Mouse (Mus musculus) embryonic facial prominence, embryonic 13.5 days (tissue): ENCODE measurements around the gene Svbp. TPM values are rescaled to one million over a fixed set of nuclear protein-coding genes. Genes with fewer than 3 reads are reported as not detected.

Experiments used
- ATAC-seq: fragments of 200-750 bp; cut with Nextera tagmentation; 2 replicates; pipeline ENCODE4 v1.8.0; 2017; ENCODE audit warnings: low read depth; ENCODE audit not compliant: insufficient number of reproducible peaks, insufficient read depth, low FRiP score, low TSS enrichment
- H3K27ac ChIP-seq: fragments of 300-500 bp; sonication (generic); 2 replicates; pipeline ENCODE4 v1.5.1; 2015; ENCODE audit warnings: moderate library complexity, mild to moderate bottlenecking, inconsistent platforms
- H3K27me3 ChIP-seq: fragments of 300-500 bp; sonication (generic); 2 replicates; pipeline ENCODE4 v1.6.1; 2015; ENCODE audit warnings: mild to moderate bottlenecking, inconsistent platforms
- H3K36me3 ChIP-seq: fragments of 300-500 bp; sonication (generic); 2 replicates; pipeline ENCODE4 v1.6.1; 2015; ENCODE audit warnings: mild to moderate bottlenecking, inconsistent platforms
- H3K4me1 ChIP-seq: fragments of 300-500 bp; sonication (generic); 2 replicates; pipeline ENCODE4 v1.6.1; 2015; ENCODE audit warnings: inconsistent platforms
- H3K4me2 ChIP-seq: fragments of 300-500 bp; sonication (generic); 2 replicates; pipeline ENCODE4 v1.6.1; 2015; ENCODE audit warnings: moderate library complexity, mild to moderate bottlenecking, inconsistent platforms
- H3K4me3 ChIP-seq: fragments of 300-500 bp; sonication (generic); 2 replicates; pipeline ENCODE4 v1.5.1; 2015; ENCODE audit warnings: mild to moderate bottlenecking, inconsistent platforms
- H3K9ac ChIP-seq: fragments of 300-500 bp; sonication (generic); 2 replicates; pipeline ENCODE4 v1.6.1; 2015; ENCODE audit warnings: mild to moderate bottlenecking, inconsistent platforms
- H3K9me3 ChIP-seq: fragments of 300-500 bp; sonication (generic); 2 replicates; pipeline ENCODE4 v1.6.1; 2016; ENCODE audit warnings: inconsistent platforms
- WGBS: fragments of 180-500 bp; shearing (Covaris S2); methylation state at CpG from one replicate; pipeline ENCODE4 v1.1.7; 2015; ENCODE audit warnings: mixed read lengths; 5-methylcytosine and 5-hydroxymethylcytosine counted together
- polyA plus RNA-seq: library from polyadenylated mRNA; unstranded; fragments of >200 nt; fragmentation: Nextera tagmentation; extraction: Ambion mirVana; gene quantifications from 2 replicates; pipeline ENCODE4 v1.2.1, GENCODE M21; 2015

Gene Svbp
- polyA plus RNA-seq, 1 experiment from 2014 or later = 212 TPM

DNA sequence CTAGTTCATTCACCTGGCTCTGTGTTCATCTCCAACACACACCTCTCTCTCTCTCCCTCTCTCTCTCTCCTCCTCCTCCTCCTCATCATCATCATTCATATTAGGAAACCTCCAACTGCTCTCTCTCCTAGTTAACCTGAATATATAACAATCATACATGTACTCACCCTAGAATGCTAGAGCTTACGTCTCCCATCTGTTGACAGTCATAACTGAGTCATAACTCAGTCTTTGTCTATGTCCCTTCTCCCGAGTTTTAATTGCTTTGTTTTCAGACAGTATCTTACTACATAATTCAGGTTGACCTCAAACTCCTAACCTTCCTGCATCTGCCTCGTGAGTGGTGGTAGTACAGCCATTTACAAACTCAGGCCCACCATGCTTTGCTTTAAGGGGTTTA lies 3.8 kb upstream of the Svbp start:
- H3K9me3 ChIP-seq = no peaks in the 10 kb centered on the region
- 0 out of 2 replicates have a peak, but pooled peaks cover 7% of the 10 kb centered on the region for H3K27me3 ChIP-seq
- peaks cover 3% of the 10 kb centered on the region for H3K4me1 ChIP-seq
- no peak overlapping the region for H3K9ac ChIP-seq
- H3K27ac ChIP-seq = no peak overlapping the region
- H3K4me3 ChIP-seq = no peak overlapping the region
- H3K36me3 ChIP-seq = no peaks in the 10 kb centered on the region
- H3K4me2 ChIP-seq = no peak overlapping the region
- WGBS = 68% methylated on average over 3 of the region's 3 CpGs
- no peak for ATAC-seq

DNA sequence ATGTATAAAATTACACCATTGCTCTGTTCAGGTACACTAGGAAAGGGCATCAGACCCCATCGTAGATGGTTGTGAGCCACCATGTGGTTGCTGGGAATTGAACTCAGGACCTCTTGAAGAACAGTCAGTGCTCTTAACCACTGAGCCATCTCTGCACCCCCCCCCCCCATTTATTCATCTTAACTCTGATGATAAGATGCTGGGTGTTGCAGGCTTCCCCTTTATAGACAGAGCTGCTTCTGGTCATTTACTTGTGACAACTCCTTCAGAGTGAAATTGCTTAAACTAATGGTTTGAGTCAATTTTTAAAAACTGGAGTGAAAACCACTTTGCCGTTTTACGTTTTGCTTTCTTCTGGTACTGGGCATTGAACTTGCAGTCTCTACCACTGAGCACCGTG lies 2.3 kb upstream of the Svbp start:
- H3K36me3 ChIP-seq = peaks cover 4% of the 10 kb centered on the region
- no peak overlapping the region for H3K4me3 ChIP-seq
- 90% methylated on average over 4 of the region's 4 CpGs for WGBS
- H3K27me3 ChIP-seq = 0 out of 2 replicates have a peak, but pooled peaks cover 7% of the 10 kb centered on the region
- H3K4me2 ChIP-seq = no peak overlapping the region
- ATAC-seq = no peak
- H3K27ac ChIP-seq = no peak overlapping the region
- no peak overlapping the region for H3K9ac ChIP-seq
- no peaks in the 10 kb centered on the region for H3K9me3 ChIP-seq
- peaks cover 16% of the 10 kb centered on the region for H3K4me1 ChIP-seq

DNA sequence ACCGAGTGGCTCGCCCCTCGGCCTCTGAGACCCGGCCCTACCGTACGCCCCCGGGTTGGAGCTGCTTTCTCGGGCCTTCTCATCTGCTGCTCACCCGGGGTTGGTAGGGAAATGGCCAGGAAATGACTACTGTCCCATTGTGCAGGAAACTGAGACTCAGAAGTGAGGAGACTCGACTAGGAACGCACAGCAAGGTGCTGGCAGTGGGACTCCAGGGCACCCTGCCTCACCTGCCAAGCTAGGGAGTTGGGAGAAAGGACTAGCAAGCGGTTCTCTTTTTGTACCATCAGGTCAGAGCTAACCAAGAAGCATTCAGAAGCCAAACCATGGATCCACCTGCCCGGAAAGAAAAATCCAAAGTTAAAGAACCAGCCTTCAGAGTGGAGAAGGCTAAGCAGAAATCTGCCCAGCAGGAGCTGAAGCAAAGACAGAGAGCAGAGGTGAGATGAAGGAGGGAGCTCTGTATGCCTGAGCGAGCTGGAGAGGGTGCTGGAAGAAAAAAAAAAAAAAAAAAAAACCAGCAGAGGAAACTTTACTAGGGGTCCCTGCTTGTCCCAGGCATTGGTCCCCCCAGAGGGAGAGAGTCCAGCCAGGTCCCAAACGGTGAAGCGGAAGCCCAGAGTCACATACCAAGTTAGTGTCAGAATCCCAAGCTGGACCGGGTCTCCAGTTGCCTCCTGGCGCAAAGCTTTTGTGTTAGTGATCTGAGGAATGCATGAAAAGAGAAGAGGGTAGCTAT lies 645 bp downstream of the Svbp start:
- H3K9ac ChIP-seq = peak overlapping the region; percentile 91
- H3K4me2 ChIP-seq = peak overlapping the region; percentile 64
- WGBS = 5% methylated on average over 18 of the region's 18 CpGs
- H3K4me1 ChIP-seq = peaks cover 20% of the 10 kb centered on the region
- peak overlapping the region; percentile 79 for H3K4me3 ChIP-seq
- ATAC-seq = no peak
- no peaks in the 10 kb centered on the region for H3K9me3 ChIP-seq
- peaks cover 23% of the 10 kb centered on the region for H3K36me3 ChIP-seq
- H3K27me3 ChIP-seq = no peaks in the 10 kb centered on the region
- H3K27ac ChIP-seq = peak overlapping the region; percentile 91

DNA sequence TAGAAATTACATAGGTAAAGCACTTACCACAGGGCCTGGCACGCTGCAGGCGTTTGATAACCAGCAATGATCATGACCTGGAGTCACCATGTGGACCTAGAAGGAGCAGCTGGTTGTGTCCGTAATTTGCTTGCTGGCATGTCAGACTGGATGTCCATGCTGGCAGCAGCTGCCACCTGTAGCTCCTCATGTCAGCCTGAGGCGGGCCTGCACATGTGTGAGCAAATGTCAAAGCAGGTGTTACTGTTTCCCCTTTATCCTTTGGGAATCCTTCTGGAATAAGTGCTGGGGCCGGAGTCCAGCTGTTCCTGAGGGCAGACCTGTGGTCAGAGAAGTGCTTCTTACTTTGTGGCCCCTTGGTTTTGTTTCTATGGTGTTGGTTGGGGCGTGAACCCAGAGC lies 3.0 kb downstream of the Svbp start:
- Histone ChIP-seq H3K4me1 (peaks cover 20% of the 10 kb centered on the region), H3K4me3 (no peak overlapping the region), H3K9ac (no peak overlapping the region), H3K9me3 (no peaks in the 10 kb centered on the region), H3K27me3 (no peaks in the 10 kb centered on the region), H3K4me2 (no peak overlapping the region), H3K36me3 (peaks cover 37% of the 10 kb centered on the region), H3K27ac (no peak overlapping the region)
- ATAC-seq = no peak
- 87% methylated on average over 6 of the region's 6 CpGs for WGBS

DNA sequence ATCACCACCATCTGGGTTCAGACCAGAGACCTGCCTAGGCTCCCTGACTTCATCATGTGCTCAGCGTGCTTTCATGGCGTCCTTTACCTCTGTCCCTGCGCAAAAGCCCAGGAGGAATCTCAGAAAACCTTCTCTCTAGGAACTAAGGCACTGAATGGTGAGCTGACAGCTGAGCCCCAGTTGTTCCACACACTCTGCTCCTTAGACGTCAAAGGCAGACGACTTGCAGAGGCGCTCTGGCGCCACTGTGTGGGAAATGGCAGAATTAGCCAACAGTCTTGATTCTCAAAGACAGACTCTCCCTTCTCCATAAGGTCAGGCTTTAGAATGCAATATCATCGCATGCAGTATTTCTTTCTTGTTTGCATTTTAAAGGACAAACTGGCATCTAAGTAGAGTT lies 9.6 kb downstream of the Svbp start:
- H3K9me3 ChIP-seq = no peaks in the 10 kb centered on the region
- no peak overlapping the region for H3K4me3 ChIP-seq
- peaks cover 20% of the 10 kb centered on the region for H3K36me3 ChIP-seq
- 12% methylated on average over 8 of the region's 8 CpGs for WGBS
- H3K27ac ChIP-seq = no peak overlapping the region
- H3K4me2 ChIP-seq = no peak overlapping the region
- ATAC-seq = no peak
- no peaks in the 10 kb centered on the region for H3K27me3 ChIP-seq
- H3K9ac ChIP-seq = no peak overlapping the region
- H3K4me1 ChIP-seq = no peaks in the 10 kb centered on the region

DNA sequence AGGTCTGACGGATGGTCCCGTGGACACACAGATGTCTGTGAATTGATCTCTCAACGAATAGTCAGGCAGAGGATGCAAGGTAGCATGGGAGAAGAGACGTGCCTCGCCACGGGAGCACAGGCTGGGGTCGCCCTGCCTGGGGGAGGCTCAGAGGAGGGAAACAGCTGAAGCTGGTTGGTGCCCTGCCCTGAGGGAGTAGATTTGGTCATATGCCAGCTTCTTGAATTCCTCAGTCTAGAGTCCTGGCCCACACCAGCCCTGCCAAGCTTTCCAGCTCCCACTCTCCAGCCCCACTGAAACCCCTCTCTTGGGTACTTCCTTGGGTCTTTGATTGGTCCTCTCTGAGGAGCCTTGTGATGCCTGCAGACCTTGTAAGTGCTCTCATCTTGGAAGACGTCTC lies 21.6 kb downstream of the Svbp start:
- H3K4me2 ChIP-seq = no peak overlapping the region
- ATAC-seq = no peak
- H3K27ac ChIP-seq = no peak overlapping the region
- no peaks in the 10 kb centered on the region for H3K27me3 ChIP-seq
- WGBS = 75% methylated on average over 8 of the region's 8 CpGs
- H3K9ac ChIP-seq = no peak overlapping the region
- H3K4me1 ChIP-seq = peaks cover 8% of the 10 kb centered on the region
- no peaks in the 10 kb centered on the region for H3K9me3 ChIP-seq
- no peak overlapping the region for H3K4me3 ChIP-seq
- H3K36me3 ChIP-seq = no peaks in the 10 kb centered on the region

DNA sequence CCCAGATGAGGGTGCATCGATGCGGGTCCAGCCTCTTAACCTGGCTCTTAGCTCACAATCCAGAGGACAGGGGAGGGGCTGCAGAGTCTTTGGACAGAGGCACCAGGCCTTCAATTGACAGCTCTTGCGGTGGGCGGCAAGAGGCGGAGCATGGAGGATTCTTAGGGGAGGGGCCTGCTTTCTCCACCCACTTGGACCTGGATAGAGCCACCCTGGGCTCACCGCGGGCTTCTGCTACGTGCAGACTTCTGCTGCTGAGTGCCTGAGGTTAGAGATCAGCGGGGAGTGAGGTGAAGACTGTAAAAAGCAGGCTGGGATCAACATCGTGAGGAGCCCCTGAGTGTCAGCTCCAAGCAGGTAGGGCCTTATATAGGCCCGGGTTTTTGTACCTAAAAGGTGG lies 23.1 kb downstream of the Svbp start, which contains the start of gene Tmem269:
Gene Tmem269, minus strand, starts transcription at position 49 of the 400 bp plus-strand sequence.
- Histone ChIP-seq H3K27ac (no peak within 1 kb of the TSS), H3K9me3 (no peaks in the 10 kb centered on the region), H3K4me1 (peaks cover 8% of the 10 kb centered on the region), H3K4me3 (no peak within 1 kb of the TSS), H3K27me3 (no peaks in the 10 kb centered on the region), H3K36me3 (peaks cover 9% of the 10 kb centered on the region), H3K9ac (no peak within 1 kb of the TSS), H3K4me2 (no peak within 1 kb of the TSS)
- WGBS = 14% methylated on average over 11 of the region's 11 CpGs
- ATAC-seq = no peak

DNA sequence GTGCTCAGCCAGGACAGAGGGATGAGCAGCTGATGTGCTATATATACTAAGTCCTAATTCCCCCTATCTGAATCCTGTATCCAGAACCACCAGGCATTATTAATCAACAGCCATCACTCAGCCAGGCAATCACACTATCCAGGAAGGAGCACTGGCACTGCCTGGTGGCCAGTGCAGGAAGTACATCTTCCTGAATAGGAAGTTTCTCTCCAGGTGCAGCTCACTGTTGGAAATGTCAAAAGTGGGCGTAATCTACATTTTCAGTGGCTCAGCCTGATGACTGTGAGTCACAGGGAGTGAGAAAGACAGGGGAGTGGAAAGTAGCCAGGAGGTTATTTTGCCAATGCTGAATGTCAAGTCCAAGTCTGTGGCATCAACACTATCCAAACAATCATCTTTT lies 28.6 kb downstream of the Svbp start:
- ATAC-seq = no peak
- 89% methylated on average over 1 of the region's 1 CpGs for WGBS

DNA sequence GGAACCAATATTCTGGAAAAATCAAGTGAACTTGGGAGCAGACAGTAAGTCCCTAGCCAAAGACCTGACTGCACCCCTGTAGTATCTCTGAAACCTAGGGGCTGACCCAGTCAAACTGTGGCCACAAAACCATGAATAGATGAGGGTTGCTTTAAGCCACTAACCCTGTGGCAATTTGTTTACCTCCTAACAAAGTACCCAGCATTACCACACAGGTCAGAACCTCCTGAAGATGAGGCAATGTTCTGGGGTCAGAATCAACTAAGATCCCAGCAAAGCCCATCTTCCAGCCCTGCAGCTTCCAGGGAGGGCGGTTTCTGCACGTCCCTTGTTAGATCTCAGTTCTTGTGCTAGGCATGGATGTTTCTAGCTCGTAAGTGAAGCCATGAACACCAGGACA lies 29.4 kb downstream of the Svbp start:
- H3K9ac ChIP-seq = no peak overlapping the region
- ATAC-seq = no peak
- peaks cover 63% of the 10 kb centered on the region for H3K36me3 ChIP-seq
- H3K27me3 ChIP-seq = no peaks in the 10 kb centered on the region
- no peak overlapping the region for H3K27ac ChIP-seq
- H3K9me3 ChIP-seq = no peaks in the 10 kb centered on the region
- H3K4me3 ChIP-seq = no peak overlapping the region
- no peak overlapping the region for H3K4me2 ChIP-seq
- H3K4me1 ChIP-seq = no peaks in the 10 kb centered on the region
- WGBS = 87% methylated on average over 3 of the region's 3 CpGs

More for the DNA sequence above, 28.6 kb downstream of the Svbp start:
- H3K4me3 ChIP-seq = no peak overlapping the region
- H3K4me2 ChIP-seq = no peak overlapping the region
- H3K36me3 ChIP-seq = peaks cover 61% of the 10 kb centered on the region
- H3K27ac ChIP-seq = no peak overlapping the region
- no peaks in the 10 kb centered on the region for H3K4me1 ChIP-seq
- no peaks in the 10 kb centered on the region for H3K9me3 ChIP-seq
- H3K9ac ChIP-seq = no peak overlapping the region
- H3K27me3 ChIP-seq = no peaks in the 10 kb centered on the region

DNA sequence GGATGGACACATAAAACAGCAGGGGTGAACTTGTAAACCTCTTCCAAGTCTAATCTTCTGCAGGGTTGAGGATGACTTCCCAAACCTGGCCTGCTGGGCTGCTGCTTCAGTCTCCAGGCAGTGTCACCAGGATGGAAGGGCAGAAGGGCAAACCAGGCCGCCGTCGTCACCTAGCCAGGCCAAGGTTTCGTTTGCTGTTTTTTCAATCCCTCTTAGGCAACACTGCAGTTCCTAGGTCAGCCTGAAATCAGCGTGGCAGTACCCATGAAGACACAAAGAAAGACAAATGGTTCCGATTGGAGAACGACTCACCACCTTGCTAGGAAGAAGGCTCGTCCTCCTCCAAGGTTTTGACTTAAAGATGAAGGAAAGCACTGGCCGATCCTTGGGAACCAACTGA lies 30.6 kb downstream of the Svbp start:
- peaks cover 69% of the 10 kb centered on the region for H3K36me3 ChIP-seq
- no peak overlapping the region for H3K4me3 ChIP-seq
- H3K27ac ChIP-seq = no peak overlapping the region
- H3K27me3 ChIP-seq = no peaks in the 10 kb centered on the region
- no peaks in the 10 kb centered on the region for H3K4me1 ChIP-seq
- H3K9me3 ChIP-seq = no peaks in the 10 kb centered on the region
- no peak for ATAC-seq
- H3K9ac ChIP-seq = no peak overlapping the region
- H3K4me2 ChIP-seq = no peak overlapping the region
- WGBS = 91% methylated on average over 9 of the region's 9 CpGs

DNA sequence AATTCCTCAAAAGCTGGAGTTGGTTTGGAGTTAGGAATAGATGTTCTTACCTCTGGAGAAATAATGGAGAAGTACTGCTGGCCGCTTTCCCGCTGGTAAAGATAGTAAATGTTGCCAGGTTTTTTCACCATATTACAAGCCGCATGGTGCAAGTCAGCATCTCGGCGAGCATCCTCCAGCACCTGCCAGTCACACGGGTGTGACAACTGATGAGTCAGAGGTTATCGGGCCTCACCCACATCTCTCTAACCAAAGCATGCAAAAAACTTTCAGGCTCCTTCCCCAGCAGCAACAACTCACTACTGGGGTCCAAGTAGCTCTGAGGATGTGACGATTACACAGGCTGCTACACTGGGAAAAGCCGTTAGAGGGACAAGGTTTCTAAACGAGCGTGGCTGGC lies 31.6 kb downstream of the Svbp start:
- Histone ChIP-seq H3K36me3 (peaks cover 69% of the 10 kb centered on the region), H3K4me3 (no peak overlapping the region)

DNA sequence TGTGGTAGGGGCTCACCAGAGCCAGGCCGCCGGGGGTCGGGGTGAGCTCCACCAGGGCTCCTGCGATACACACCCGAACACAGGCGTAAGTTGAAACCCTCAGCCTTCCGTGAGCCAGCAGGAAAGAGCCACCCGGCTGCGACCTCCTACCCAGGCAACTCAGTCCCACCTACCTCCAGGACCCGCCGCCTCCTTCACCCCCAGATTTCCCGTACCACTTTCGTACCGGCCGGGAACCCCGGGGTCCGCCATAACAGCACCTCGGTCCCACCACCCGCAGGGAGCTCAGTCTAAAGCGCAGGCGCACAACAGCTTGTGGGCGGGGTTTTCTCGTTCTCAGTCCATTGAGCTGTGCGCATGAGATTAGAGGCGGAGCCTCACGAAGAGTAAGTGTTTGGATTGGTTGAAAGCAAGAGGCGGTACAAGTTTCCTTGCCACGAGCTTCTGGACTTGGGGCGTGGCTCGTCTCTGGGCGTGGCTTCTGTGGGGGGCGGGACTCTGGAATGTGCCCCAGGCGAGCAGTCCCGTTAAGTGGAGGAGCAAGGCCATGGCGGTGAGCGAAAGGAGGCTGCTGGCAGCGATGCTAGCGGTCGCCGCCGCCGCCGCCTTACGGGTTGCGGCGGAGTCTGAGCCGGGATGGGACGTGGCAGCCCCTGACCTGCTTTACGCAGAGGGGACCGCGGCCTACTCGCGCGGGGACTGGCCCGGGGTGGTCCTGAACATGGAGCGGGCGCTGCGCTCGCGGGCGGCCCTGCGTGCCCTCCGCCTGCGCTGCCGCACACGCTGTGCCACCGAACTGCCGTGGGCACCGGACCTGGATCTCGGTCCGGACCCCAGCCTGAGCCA lies 37.5 kb downstream of the Svbp start, which contains the start of the genes AU022252 and P3h1:
Gene AU022252, minus strand, starts transcription at position 303 of the 846 bp plus-strand sequence.
Gene P3h1, plus strand, starts transcription at position 506 of the 846 bp plus-strand sequence.
- H3K4me1 ChIP-seq = peaks cover 13% of the 10 kb centered on the region
- no peaks in the 10 kb centered on the region for H3K9me3 ChIP-seq
- peak within 1 kb of the TSS; percentile 83 for H3K27ac ChIP-seq
- peak; percentile 97 for ATAC-seq
- peak within 1 kb of the TSS; percentile 77 for H3K4me2 ChIP-seq
- peaks cover 37% of the 10 kb centered on the region for H3K36me3 ChIP-seq
- H3K4me3 ChIP-seq = peak within 1 kb of the TSS; percentile 95
- H3K27me3 ChIP-seq = no peaks in the 10 kb centered on the region
- WGBS = under 1% methylated on average over 68 of the region's 71 CpGs
- peak within 1 kb of the TSS; percentile 89 for H3K9ac ChIP-seq

More for the DNA sequence above, 31.6 kb downstream of the Svbp start:
- 91% methylated on average over 11 of the region's 11 CpGs for WGBS
- H3K27me3 ChIP-seq = no peaks in the 10 kb centered on the region
- H3K9ac ChIP-seq = no peak overlapping the region
- H3K4me1 ChIP-seq = peaks cover 6% of the 10 kb centered on the region
- no peak overlapping the region for H3K4me2 ChIP-seq
- H3K27ac ChIP-seq = no peak overlapping the region
- H3K9me3 ChIP-seq = no peaks in the 10 kb centered on the region
- ATAC-seq = no peak
